Mouse (Mus musculus) small intestine, adult 2 months (tissue): Measurements from ENCODE around the gene Gna11.

Experiments used
- CTCF ChIP-seq: fragments of 200-500 bp; IDR thresholded peaks from 2 replicates; pipeline ENCODE4 v1.5.1; 2012; ENCODE audit warnings: low read depth, mild to moderate bottlenecking, control low read depth, inconsistent platforms, low read length, moderate library complexity, mixed read lengths; ENCODE audit not compliant: insufficient replicate concordance, insufficient read length; ENCODE audit errors: extremely low read depth
- POLR2A ChIP-seq: fragments of 200-500 bp; IDR thresholded peaks from 2 replicates; pipeline ENCODE4 v1.6.1; 2012; ENCODE audit warnings: low read depth, mild to moderate bottlenecking, control low read depth, inconsistent platforms, low read length, moderate library complexity

- TF ChIP-seq POLR2A (no peak), CTCF (no peak)
Observed at GRCm38 (mm10) chr10:81541363-81541762, 3.6 kb downstream of the Gna11 start.
